ENCODE assay signal across 21 mouse cellular contexts in the genomic region with DNA sequence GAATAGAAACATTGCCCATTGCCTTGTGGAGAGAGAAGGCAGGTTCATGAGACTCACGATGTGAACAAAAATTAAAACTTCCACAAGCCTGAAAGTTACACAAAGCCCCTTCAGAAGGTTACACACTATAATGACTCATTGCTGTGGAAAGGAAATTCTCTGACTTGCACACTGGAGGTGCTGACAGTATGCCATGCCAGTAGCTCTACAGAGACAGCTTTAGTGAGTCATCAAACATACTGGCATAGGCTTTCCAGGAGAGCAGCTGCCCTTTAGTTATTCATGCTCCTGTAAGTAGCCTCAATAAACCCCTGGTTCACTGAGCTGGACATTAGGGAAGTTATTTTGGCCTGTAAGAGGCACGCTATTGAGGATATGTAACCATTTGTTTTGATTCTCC.
DNase-seq lines count a peak whose midpoint lies in the region; ATAC-seq lines count a peak whose summit lies in the region.
"Had no signal": no experiment of that assay in that cellular context is flagged by ENCODE, and none has a peak within 500 bp of the region (broad histone marks: within the 10 kb centered on the region; RNA-seq: fewer than 3 reads in every experiment).

No protein-coding gene starts in this region.

- H3K9me3 ChIP-seq in midbrain, embryonic 11.5 days (ENCODE audit: control insufficient read depth, low read length) = no peaks in the 10 kb centered on the region
- H3K9me3 ChIP-seq in midbrain, embryonic 13.5 days = no peaks in the 10 kb centered on the region
- H3K9me3 ChIP-seq: forebrain, embryonic 15.5 days; heart, embryonic 13.5 days; neural tube, embryonic 12.5 days had no signal

- peak; percentile 44; the same call in 1 of the 2 replicates for ATAC-seq in frontal cortex, adult (ENCODE audit: low TSS enrichment)
- ATAC-seq in midbrain, embryonic 11.5 days (ENCODE audit: low FRiP score) = peak; percentile 51; the same call in 1 of the 2 replicates
- no peak for ATAC-seq in midbrain, embryonic 13.5 days
- ATAC-seq: forebrain, embryonic 15.5 days; inflammation-experienced regulatory T-cells, adult 6 months had no signal

- no peak overlapping the region for H3K4me2 ChIP-seq in midbrain, embryonic 11.5 days
- H3K4me2 ChIP-seq in midbrain, embryonic 13.5 days (replicated peaks) = no peak overlapping the region
- H3K4me2 ChIP-seq: forebrain, embryonic 15.5 days; heart, embryonic 13.5 days; neural tube, embryonic 12.5 days had no signal

- H3K9ac ChIP-seq in midbrain, embryonic 11.5 days (ENCODE audit: low read length) = no peak overlapping the region
- no peak overlapping the region for H3K9ac ChIP-seq in midbrain, embryonic 13.5 days (replicated peaks)
- H3K9ac ChIP-seq: forebrain, embryonic 15.5 days; heart, embryonic 13.5 days; neural tube, embryonic 12.5 days had no signal

- 84% methylated on average over 2 of the region's 2 CpGs for WGBS in midbrain, embryonic 11.5 days
- 78% methylated on average over 2 of the region's 2 CpGs for WGBS in midbrain, embryonic 13.5 days

- H3K27ac ChIP-seq in midbrain, embryonic 11.5 days (ENCODE audit: low read depth, low read length) = no peak overlapping the region
- H3K27ac ChIP-seq in midbrain, embryonic 13.5 days = no peak overlapping the region
- H3K27ac ChIP-seq: forebrain, embryonic 15.5 days; heart, adult 2 months; heart, embryonic 13.5 days; kidney, postnatal 0 days; neural tube, embryonic 12.5 days had no signal

- H3K4me3 ChIP-seq in midbrain, embryonic 11.5 days (ENCODE audit: low read depth, low read length) = no peak overlapping the region
- H3K4me3 ChIP-seq in midbrain, embryonic 13.5 days (replicated peaks) = no peak overlapping the region
- H3K4me3 ChIP-seq: forebrain, embryonic 15.5 days; heart, adult 2 months; heart, embryonic 13.5 days; neural tube, embryonic 12.5 days had no signal

- no peak for DNase-seq in frontal cortex, postnatal 14 days (ENCODE audit: low spot score in 2 of 2)
- peak; percentile 84 for DNase-seq in midbrain, embryonic 11.5 days (ENCODE audit: low spot score, missing footprints)
- DNase-seq in brain, adult 2 months (ENCODE audit: low read depth, low spot score) = peak; percentile 38
- no peak for DNase-seq in ovary, postnatal 36 days (ENCODE audit: low spot score)
- no peak for DNase-seq in urinary bladder, postnatal 36 days (ENCODE audit: low spot score in 2 of 2)
- DNase-seq: adrenal gland, postnatal 36 days; cerebellum, adult 18-20 months; gastrocnemius, postnatal 36 days; heart, adult 2 months; kidney, adult 18-20 months; lung, postnatal 4 days; right cerebral cortex, adult 18-20 months; right cerebral cortex, postnatal 4 days; thymus, postnatal 14 days had no signal

- no peaks in the 10 kb centered on the region for H3K27me3 ChIP-seq in midbrain, embryonic 11.5 days (ENCODE audit: control insufficient read depth, insufficient read depth, low read length)
- no peaks in the 10 kb centered on the region for H3K27me3 ChIP-seq in midbrain, embryonic 13.5 days
- H3K27me3 ChIP-seq: forebrain, embryonic 15.5 days; heart, embryonic 13.5 days; neural tube, embryonic 12.5 days had no signal

- H3K36me3 ChIP-seq in midbrain, embryonic 11.5 days (ENCODE audit: control insufficient read depth, insufficient read depth, low read length) = no peaks in the 10 kb centered on the region
- H3K36me3 ChIP-seq in midbrain, embryonic 13.5 days = no peaks in the 10 kb centered on the region
- H3K36me3 ChIP-seq: forebrain, embryonic 15.5 days; heart, embryonic 13.5 days; neural tube, embryonic 12.5 days had no signal

- no peaks in the 10 kb centered on the region; the same call in 1 of the 2 replicates for H3K4me1 ChIP-seq in midbrain, embryonic 11.5 days (ENCODE audit: control insufficient read depth, insufficient read depth, low read length)
- H3K4me1 ChIP-seq in midbrain, embryonic 13.5 days (replicated peaks) = no peaks in the 10 kb centered on the region
- H3K4me1 ChIP-seq: forebrain, embryonic 15.5 days; heart, embryonic 13.5 days; neural tube, embryonic 12.5 days had no signal

Comparison
In these comparisons a context has a peak if more than half of its experiments do, and no peak if none do; other contexts are left out.
1. DNase-seq: peak in midbrain, embryonic 11.5 days (single experiment) and brain, adult 2 months (single experiment); none in frontal cortex, postnatal 14 days (0 of 2), ovary, postnatal 36 days (single experiment) and urinary bladder, postnatal 36 days (0 of 2).